Mouse (Mus musculus) thymus, adult 2 months (tissue): ENCODE data around the gene Atp13a2.

Experiments used
- CTCF ChIP-seq: fragments of 200-500 bp; IDR thresholded peaks from 2 replicates; pipeline ENCODE4 v1.5.1; 2012; ENCODE audit warnings: mild to moderate bottlenecking, control low read depth, low read length, moderate library complexity, borderline replicate concordance; ENCODE audit not compliant: control insufficient read depth, poor library complexity, insufficient read depth; ENCODE audit errors: extremely low read depth
- POLR2A ChIP-seq: fragments of 200-500 bp; IDR thresholded peaks from 2 replicates; pipeline ENCODE4 v1.6.1; 2012; ENCODE audit warnings: mild to moderate bottlenecking, low read length, control low read depth, moderate library complexity; ENCODE audit not compliant: control insufficient read depth, poor library complexity, insufficient read depth; ENCODE audit errors: extremely low read depth

DNA sequence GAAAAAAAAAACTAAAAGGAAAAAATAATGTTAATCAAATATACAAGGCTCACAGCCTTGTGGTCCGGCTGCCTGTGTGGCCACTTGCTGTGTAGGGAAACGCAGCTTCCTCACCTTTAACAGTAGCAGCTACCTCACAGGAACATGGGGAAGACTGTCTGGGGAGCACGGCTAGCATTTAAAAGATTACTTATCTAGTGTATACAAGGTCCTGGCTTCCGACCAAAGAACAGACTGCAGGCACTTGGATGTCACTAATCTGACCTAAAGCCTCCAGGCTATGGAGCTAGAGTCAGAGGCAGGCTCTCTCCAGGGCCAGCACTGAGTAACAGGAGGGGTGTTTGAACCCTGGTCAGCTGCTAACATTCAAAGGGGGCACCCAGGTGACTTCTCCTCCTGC lies 40.6 kb upstream of the Atp13a2 start:
- no peak for TF ChIP-seq CTCF
- no peak for TF ChIP-seq POLR2A
